Mouse (Mus musculus): Measurements from ENCODE around the gene Gm3239. TPM values are rescaled to one million over a fixed set of nuclear protein-coding genes. Genes with fewer than 3 reads are reported as not detected.
A peak's percentile ranks its signal among the peaks of the same experiment; 100 is the strongest.
"Not testable (repeated sequence)": the region's sequence is repeated elsewhere in the genome, so short reads cannot be mapped to it uniquely, and the experiment has no call there.

The Gm3239 gene
- polyA plus RNA-seq (2016; fragmentation: Nextera tagmentation; extraction: Ambion mirVana) = not detected in 2 replicates

GRCm38 (mm10) chr14:4663892-4664291 is at the start of gene Gm3239:
Gene Gm3239 (plus strand): TSS chr14:4664192.
- DNase-seq (ENCODE audit: low spot score); H3K4me3 ChIP-seq; H3K27ac ChIP-seq; H3K9me3 ChIP-seq (replicated peaks); H3K27me3 ChIP-seq (ENCODE audit: low read depth, poor library complexity, severe bottlenecking); H3K36me3 ChIP-seq; H3K4me1 ChIP-seq: not testable (repeated sequence)
- WGBS = no CpG with 5 or more reads among the region's 2 CpGs

GRCm38 (mm10) chr14:4632052-4632451 is 31.9 kb upstream of the Gm3239 start, which contains the start of gene Gm8159:
Gene Gm8159 (plus strand): TSS chr14:4632352.
- H3K9me3 ChIP-seq (replicated peaks); H3K27me3 ChIP-seq (ENCODE audit: low read depth, poor library complexity, severe bottlenecking); H3K27ac ChIP-seq; DNase-seq (ENCODE audit: low spot score); H3K4me1 ChIP-seq; H3K36me3 ChIP-seq; H3K4me3 ChIP-seq: not testable (repeated sequence)
- no CpG with 5 or more reads among the region's 2 CpGs for WGBS

- not testable (repeated sequence) for H3K36me3 ChIP-seq; H3K4me1 ChIP-seq; H3K9me3 ChIP-seq (replicated peaks); H3K27me3 ChIP-seq (ENCODE audit: low read depth, poor library complexity, severe bottlenecking); H3K27ac ChIP-seq
- H3K4me3 ChIP-seq = peak overlapping the region; percentile 40
- WGBS = 5% methylated on average over 17 of the region's 18 CpGs
- DNase-seq (ENCODE audit: low spot score) = peak; percentile 17
Observed at GRCm38 (mm10) chr14:4649309-4649708, 14.7 kb upstream of the Gm3239 start.

- not testable (repeated sequence) for H3K4me3 ChIP-seq
- 4% methylated on average over 5 of the region's 9 CpGs for WGBS
Observed at GRCm38 (mm10) chr14:4650324-4650723, 13.7 kb upstream of the Gm3239 start.

GRCm38 (mm10) chr14:4708938-4709337 is 44.9 kb downstream of the Gm3239 start, which contains the start of gene Gm7876:
Gene Gm7876 (plus strand): TSS chr14:4709238.
- H3K9me3 ChIP-seq (replicated peaks); H3K4me3 ChIP-seq; H3K27ac ChIP-seq; H3K4me1 ChIP-seq; H3K36me3 ChIP-seq; DNase-seq (ENCODE audit: low spot score); H3K27me3 ChIP-seq (ENCODE audit: low read depth, poor library complexity, severe bottlenecking): not testable (repeated sequence)
- 79% methylated on average over 1 of the region's 2 CpGs for WGBS

More at GRCm38 (mm10) chr14:4650324-4650723, 13.7 kb upstream of the Gm3239 start:
- not testable (repeated sequence) for H3K27ac ChIP-seq; H3K4me1 ChIP-seq; H3K36me3 ChIP-seq; H3K27me3 ChIP-seq (ENCODE audit: low read depth, poor library complexity, severe bottlenecking); H3K9me3 ChIP-seq (replicated peaks); DNase-seq (ENCODE audit: low spot score)

Other genes starting within 250 kb of the Gm3239 start
- gene Gm3164, start 248.7 kb upstream of the Gm3239 start, polyA plus RNA-seq (2016; fragmentation: Nextera tagmentation; extraction: Ambion mirVana) = 0.23 TPM in 1 of 2 replicates, not detected in the other
- not detected in 2 replicates for gene Gm3173, start 233.2 kb upstream of the Gm3239 start, polyA plus RNA-seq (2016; fragmentation: Nextera tagmentation; extraction: Ambion mirVana)
- not detected in 2 replicates for gene Gm3182, start 182.4 kb upstream of the Gm3239 start, polyA plus RNA-seq (2016; fragmentation: Nextera tagmentation; extraction: Ambion mirVana)
- gene Gm3047, start 108.8 kb upstream of the Gm3239 start, polyA plus RNA-seq (2016; fragmentation: Nextera tagmentation; extraction: Ambion mirVana) = not detected in 2 replicates
- not detected in 2 replicates for gene Gm8159, start 31.8 kb upstream of the Gm3239 start, polyA plus RNA-seq (2016; fragmentation: Nextera tagmentation; extraction: Ambion mirVana)
- gene Gm7876, start 45.0 kb downstream of the Gm3239 start, polyA plus RNA-seq (2016; fragmentation: Nextera tagmentation; extraction: Ambion mirVana) = not detected in 2 replicates
- 0.20 TPM in 1 of 2 replicates, not detected in the other for gene Gm3252, start 62.6 kb downstream of the Gm3239 start, polyA plus RNA-seq (2016; fragmentation: Nextera tagmentation; extraction: Ambion mirVana)
- gene Gm9602, start 112.1 kb downstream of the Gm3239 start, polyA plus RNA-seq (2016; fragmentation: Nextera tagmentation; extraction: Ambion mirVana) = not detected in 2 replicates
- not detected in 2 replicates for gene Gm3269, start 173.9 kb downstream of the Gm3239 start, polyA plus RNA-seq (2016; fragmentation: Nextera tagmentation; extraction: Ambion mirVana)
- 0.46 and 1.4 TPM in 2 replicates for gene Gm3264, start 191.4 kb downstream of the Gm3239 start, polyA plus RNA-seq (2016; fragmentation: Nextera tagmentation; extraction: Ambion mirVana)
- not detected in 2 replicates for gene Gm3278, start 228.2 kb downstream of the Gm3239 start, polyA plus RNA-seq (2016; fragmentation: Nextera tagmentation; extraction: Ambion mirVana)

All from limb, embryonic 10.5 days (tissue).